Mouse (Mus musculus) thymus, adult 2 months (tissue): ENCODE measurements at regions not wholly inside any gene's neighbourhood (a gene's known extent, or its start where the extent isn't known, plus 50 kb on each side); places are given as distances from the start of the nearest gene placed in this dataset.

Experiments
- CTCF ChIP-seq: fragments of 200-500 bp; IDR thresholded peaks from 2 replicates; pipeline ENCODE4 v1.5.1; 2012; ENCODE audit warnings: mild to moderate bottlenecking, control low read depth, low read length, moderate library complexity, borderline replicate concordance; ENCODE audit not compliant: control insufficient read depth, poor library complexity, insufficient read depth; ENCODE audit errors: extremely low read depth
- POLR2A ChIP-seq: fragments of 200-500 bp; IDR thresholded peaks from 2 replicates; pipeline ENCODE4 v1.6.1; 2012; ENCODE audit warnings: mild to moderate bottlenecking, low read length, control low read depth, moderate library complexity; ENCODE audit not compliant: control insufficient read depth, poor library complexity, insufficient read depth; ENCODE audit errors: extremely low read depth

DNA sequence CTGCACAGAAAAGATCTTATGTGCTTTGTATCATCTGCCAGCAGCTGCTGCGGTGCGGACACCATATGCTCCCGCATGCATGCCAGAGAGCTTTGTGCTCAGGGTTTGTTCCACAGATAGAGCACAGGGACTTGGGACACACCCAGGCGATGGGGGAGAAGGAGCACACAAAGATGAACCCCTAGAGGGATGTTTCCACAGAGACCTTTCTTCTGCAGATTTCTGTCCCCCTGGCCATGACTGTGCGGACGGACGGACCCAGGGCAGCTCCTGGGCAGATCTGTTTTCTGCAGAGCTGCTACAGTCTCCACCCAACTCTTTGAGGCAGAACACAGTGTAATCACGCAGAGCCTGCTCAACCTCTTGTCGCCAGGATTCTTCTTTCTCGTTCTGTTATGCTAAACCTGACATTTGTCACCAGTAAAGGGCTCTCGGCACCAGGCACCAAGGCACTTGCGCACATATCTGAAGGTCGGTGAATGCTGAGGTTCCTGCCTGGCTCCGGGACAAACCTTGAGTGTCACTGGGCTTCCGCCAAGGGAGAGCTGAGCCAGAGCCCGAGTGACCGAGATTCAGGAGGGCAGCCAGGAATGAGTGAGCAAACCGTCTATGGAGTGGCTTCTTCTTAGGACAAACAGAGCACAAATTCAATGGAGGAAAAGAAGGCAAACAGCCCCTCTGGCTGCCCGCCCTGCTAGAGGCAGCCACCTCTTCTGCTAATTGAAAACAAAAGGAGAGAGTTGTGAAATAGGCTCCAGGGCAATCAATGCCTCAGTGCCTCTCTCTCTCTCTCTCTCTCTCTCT is 56.2 kb downstream of the Gadd45g start:
- TF ChIP-seq CTCF (no peak), POLR2A (no peak)
